Mouse (Mus musculus): ENCODE data around the gene Dcdc2c. TPM values are rescaled to one million over a fixed set of nuclear protein-coding genes. Genes with fewer than 3 reads are reported as not detected.

The Dcdc2c gene
- polyA plus RNA-seq, 2 experiments, result not detected

DNA sequence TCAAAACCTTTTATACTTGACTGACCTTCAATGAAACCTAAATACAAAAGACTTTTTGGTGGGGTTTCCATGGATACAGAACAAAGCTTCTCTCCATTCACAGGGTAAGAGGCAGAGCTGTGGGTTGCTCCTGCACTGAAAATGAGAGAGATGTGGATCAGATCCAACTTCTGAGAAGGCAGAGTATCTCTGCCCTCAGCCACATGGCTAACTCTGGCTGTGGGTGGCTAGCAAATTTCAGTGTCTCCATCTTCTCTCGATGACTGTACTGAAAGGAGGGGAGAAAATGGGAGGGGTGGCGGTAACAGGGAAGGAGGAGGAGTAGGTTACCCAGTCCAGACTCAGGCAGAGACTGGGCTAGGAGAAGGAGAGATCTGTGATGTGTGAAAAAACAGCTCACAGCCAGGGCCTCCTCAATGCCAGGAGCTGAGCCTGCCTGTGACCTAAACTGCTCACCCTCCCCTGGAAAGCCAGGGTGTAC, 91.2 kb downstream of the Dcdc2c start:
- WGBS (ENCODE audit: insufficient replicate concordance), result 43% methylated on average over 2 of the region's 2 CpGs
- H3K27me3 ChIP-seq (ENCODE audit: control insufficient read depth, insufficient read depth, low read length), result no peaks in the 10 kb centered on the region
- H3K36me3 ChIP-seq (replicated peaks; ENCODE audit: control insufficient read depth, insufficient read depth, low read depth), result no peaks in the 10 kb centered on the region
- DNase-seq (ENCODE audit: low read depth in 3 of 3, low spot score in 3 of 3) (no peak), ATAC-seq (ENCODE audit: insufficient read depth) (no peak)
- no peak overlapping the region for H3K27ac ChIP-seq
- H3K4me3 ChIP-seq (ENCODE audit: insufficient read depth in 1 of 2, low read depth in 2 of 2, low read length in 2 of 2), result no peak overlapping the region
- H3K4me1 ChIP-seq (replicated peaks; ENCODE audit: control insufficient read depth in 2 of 2, insufficient read depth in 2 of 2, low read length in 1 of 2), result no peaks in the 10 kb centered on the region
- H3K9ac ChIP-seq (replicated peaks), result no peak overlapping the region
- no peaks in the 10 kb centered on the region; the same call in 1 of the 2 replicates for H3K9me3 ChIP-seq (ENCODE audit: control insufficient read depth, low read length)
- TF ChIP-seq EP300 (IDR thresholded peaks at IDR 0.05; ENCODE audit: low read depth) (no peak), CTCF (IDR thresholded peaks at IDR 0.05; ENCODE audit: low read depth) (no peak)
- H3K4me2 ChIP-seq (ENCODE audit: low read depth), result no peak overlapping the region

DNA sequence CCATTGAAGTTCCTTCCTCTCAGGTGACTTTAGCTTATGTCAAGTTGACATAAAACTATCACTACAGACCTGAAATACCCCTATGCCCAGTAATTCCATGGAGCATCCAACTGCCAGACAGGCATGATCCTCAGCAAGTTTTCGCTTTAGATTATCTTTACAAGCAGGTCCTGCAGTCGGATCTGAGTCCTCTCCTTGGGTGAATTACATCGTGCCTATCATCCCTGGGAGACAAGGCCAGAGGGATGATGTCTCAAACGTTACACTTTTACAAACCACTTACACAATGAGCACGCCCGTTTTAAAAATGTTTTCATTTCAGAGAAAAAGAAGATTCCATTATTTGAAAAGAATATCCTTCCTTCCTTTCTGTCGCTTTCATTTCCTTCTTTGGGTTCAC, 91.7 kb downstream of the Dcdc2c start:
- Histone ChIP-seq H3K4me3 (ENCODE audit: insufficient read depth in 1 of 2, low read depth in 2 of 2, low read length in 2 of 2) (no peak overlapping the region), H3K27ac (no peak overlapping the region), H3K4me2 (ENCODE audit: low read depth) (no peak overlapping the region), H3K9ac (replicated peaks) (no peak overlapping the region), H3K4me1 (replicated peaks; ENCODE audit: control insufficient read depth in 2 of 2, insufficient read depth in 2 of 2, low read length in 1 of 2) (no peaks in the 10 kb centered on the region), H3K36me3 (replicated peaks; ENCODE audit: control insufficient read depth, insufficient read depth, low read depth) (no peaks in the 10 kb centered on the region), H3K9me3 (ENCODE audit: control insufficient read depth, low read length) (no peaks in the 10 kb centered on the region; the same call in 1 of the 2 replicates), H3K27me3 (ENCODE audit: control insufficient read depth, insufficient read depth, low read length) (no peaks in the 10 kb centered on the region)
- DNase-seq (ENCODE audit: low read depth in 3 of 3, low spot score in 3 of 3) (no peak), ATAC-seq (ENCODE audit: insufficient read depth) (no peak)
- WGBS (ENCODE audit: insufficient replicate concordance), result 59% methylated on average over 7 of the region's 7 CpGs
- TF ChIP-seq EP300 (IDR thresholded peaks at IDR 0.05; ENCODE audit: low read depth) (no peak), CTCF (IDR thresholded peaks at IDR 0.05; ENCODE audit: low read depth) (no peak)

DNA sequence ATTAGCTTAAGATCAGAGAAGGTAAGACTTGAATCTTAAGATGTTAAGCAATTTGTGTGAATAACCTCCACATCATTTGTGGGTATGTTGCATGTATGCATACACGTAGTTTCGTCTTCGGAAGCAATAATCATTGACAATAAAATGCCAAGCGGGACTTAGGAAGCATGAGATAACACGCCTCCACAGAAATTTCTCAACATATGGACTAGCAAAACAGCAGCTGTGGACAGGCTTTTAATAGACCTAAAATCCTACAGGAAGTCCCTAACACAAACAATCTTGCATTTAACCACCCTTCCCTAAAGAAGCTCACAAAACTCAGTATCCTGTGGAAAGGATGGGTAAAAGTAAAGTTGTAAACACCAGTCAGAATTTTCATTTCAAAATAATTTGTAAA, 93.4 kb downstream of the Dcdc2c start:
- 76% methylated on average over 5 of the region's 5 CpGs for whole genome bisulfite sequencing (ENCODE audit: insufficient replicate concordance)
- ATAC-seq (ENCODE audit: insufficient read depth), result no peak

DNA sequence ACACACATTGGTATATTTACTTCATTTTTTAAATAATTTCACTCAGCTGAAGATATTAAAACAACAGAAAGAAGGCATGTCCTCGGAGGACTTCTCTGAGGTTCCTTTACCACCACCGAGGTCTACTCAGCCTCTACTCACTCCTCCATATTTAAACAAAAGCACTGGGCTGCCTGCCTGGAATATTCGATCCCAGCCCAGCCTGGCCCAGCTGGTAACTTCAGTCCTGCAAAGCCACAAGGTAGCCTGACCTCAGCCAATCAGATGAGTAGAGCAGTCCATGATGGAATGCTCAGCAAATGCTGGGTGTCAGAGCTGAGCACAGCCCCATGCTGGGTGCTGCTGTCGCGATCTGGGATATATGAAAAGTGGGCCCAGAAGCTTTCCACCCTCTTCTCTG, 115.7 kb downstream of the Dcdc2c start:
- DNase-seq (ENCODE audit: low read depth in 3 of 3, low spot score in 3 of 3) (no peak), ATAC-seq (ENCODE audit: insufficient read depth) (no peak)
- Histone ChIP-seq H3K4me3 (ENCODE audit: insufficient read depth in 1 of 2, low read depth in 2 of 2, low read length in 2 of 2) (no peak overlapping the region), H3K9me3 (ENCODE audit: control insufficient read depth, low read length) (no peaks in the 10 kb centered on the region), H3K36me3 (replicated peaks; ENCODE audit: control insufficient read depth, insufficient read depth, low read depth) (no peaks in the 10 kb centered on the region), H3K9ac (replicated peaks) (no peak overlapping the region), H3K4me1 (replicated peaks; ENCODE audit: control insufficient read depth in 2 of 2, insufficient read depth in 2 of 2, low read length in 1 of 2) (no peaks in the 10 kb centered on the region), H3K27ac (no peak overlapping the region), H3K4me2 (ENCODE audit: low read depth) (no peak overlapping the region), H3K27me3 (ENCODE audit: control insufficient read depth, insufficient read depth, low read length) (no peaks in the 10 kb centered on the region)
- 54% methylated on average over 5 of the region's 5 CpGs for WGBS (ENCODE audit: insufficient replicate concordance)
- TF ChIP-seq EP300 (IDR thresholded peaks at IDR 0.05; ENCODE audit: low read depth) (no peak), CTCF (IDR thresholded peaks at IDR 0.05; ENCODE audit: low read depth) (no peak)

More for the DNA sequence above, 93.4 kb downstream of the Dcdc2c start:
- no peak for TF ChIP-seq EP300 (IDR thresholded peaks at IDR 0.05; ENCODE audit: low read depth)
- Histone ChIP-seq H3K4me1 (replicated peaks; ENCODE audit: control insufficient read depth in 2 of 2, insufficient read depth in 2 of 2, low read length in 1 of 2) (no peaks in the 10 kb centered on the region), H3K9ac (replicated peaks) (no peak overlapping the region), H3K9me3 (ENCODE audit: control insufficient read depth, low read length) (no peaks in the 10 kb centered on the region; the same call in 1 of the 2 replicates), H3K27ac (no peak overlapping the region), H3K4me3 (ENCODE audit: insufficient read depth in 1 of 2, low read depth in 2 of 2, low read length in 2 of 2) (no peak overlapping the region), H3K27me3 (ENCODE audit: control insufficient read depth, insufficient read depth, low read length) (no peaks in the 10 kb centered on the region), H3K36me3 (replicated peaks; ENCODE audit: control insufficient read depth, insufficient read depth, low read depth) (no peaks in the 10 kb centered on the region), H3K4me2 (ENCODE audit: low read depth) (no peak overlapping the region)
- no peak for DNase-seq (ENCODE audit: low read depth in 3 of 3, low spot score in 3 of 3)

DNA sequence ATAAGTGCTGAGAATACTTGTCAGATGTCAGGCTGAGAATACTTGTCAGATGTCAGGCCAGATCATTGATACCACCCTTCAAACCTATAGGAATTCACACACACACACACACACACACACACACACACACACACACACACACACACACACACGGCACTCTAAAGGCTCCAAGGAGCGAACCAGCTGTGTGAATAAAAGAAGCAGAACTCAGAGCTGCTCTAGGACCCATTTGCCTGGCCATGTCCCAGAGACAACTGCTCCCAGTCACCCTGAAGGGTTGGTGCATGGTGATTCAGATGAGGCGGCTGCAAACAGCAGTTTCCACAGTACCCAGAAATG, 119.5 kb downstream of the Dcdc2c start:
- Histone ChIP-seq H3K4me3 (ENCODE audit: insufficient read depth in 1 of 2, low read depth in 2 of 2, low read length in 2 of 2) (no peak overlapping the region), H3K27me3 (ENCODE audit: control insufficient read depth, insufficient read depth, low read length) (no peaks in the 10 kb centered on the region), H3K4me1 (replicated peaks; ENCODE audit: control insufficient read depth in 2 of 2, insufficient read depth in 2 of 2, low read length in 1 of 2) (no peaks in the 10 kb centered on the region), H3K36me3 (replicated peaks; ENCODE audit: control insufficient read depth, insufficient read depth, low read depth) (no peaks in the 10 kb centered on the region), H3K9ac (replicated peaks) (no peak overlapping the region), H3K9me3 (ENCODE audit: control insufficient read depth, low read length) (no peaks in the 10 kb centered on the region), H3K27ac (no peak overlapping the region), H3K4me2 (ENCODE audit: low read depth) (no peak overlapping the region)
- ATAC-seq (ENCODE audit: insufficient read depth) (no peak), DNase-seq (ENCODE audit: low read depth in 3 of 3, low spot score in 3 of 3) (no peak)
- 55% methylated on average over 3 of the region's 3 CpGs for WGBS (ENCODE audit: insufficient replicate concordance)
- TF ChIP-seq EP300 (IDR thresholded peaks at IDR 0.05; ENCODE audit: low read depth) (no peak), CTCF (IDR thresholded peaks at IDR 0.05; ENCODE audit: low read depth) (no peak)

All from liver, embryonic 14.5 days (tissue).